17 mouse cellular contexts compared by ENCODE assay signal in genomic region chr16:57748093-57748492, GRCm38 (mm10). TPM values are rescaled to one million over a fixed set of nuclear protein-coding genes. Genes with fewer than 3 reads are reported as not detected.
DNase-seq lines count a peak whose midpoint lies in the region; ATAC-seq and TF ChIP-seq lines count a peak whose summit lies in the region.
"Had no signal": no experiment of that assay in that cellular context is flagged by ENCODE, and none has a peak within 500 bp of the region (broad histone marks: within the 10 kb centered on the region; RNA-seq: fewer than 3 reads in every experiment).

No protein-coding gene starts in this region.

- H3K9ac ChIP-seq in intestine, postnatal 0 days (ENCODE audit: low read depth, low read length) = no peak overlapping the region
- no peak overlapping the region for H3K9ac ChIP-seq in intestine, embryonic 15.5 days
- H3K9ac ChIP-seq in lung, postnatal 0 days (replicated peaks; ENCODE audit: low read depth) = no peak overlapping the region
- H3K9ac ChIP-seq in stomach, embryonic 16.5 days (ENCODE audit: low read length) = no peak overlapping the region
- H3K9ac ChIP-seq: heart, embryonic 12.5 days had no signal

- no peak for ATAC-seq in intestine, postnatal 0 days
- ATAC-seq in intestine, embryonic 15.5 days = no peak
- no peak for ATAC-seq in lung, postnatal 0 days
- no peak for ATAC-seq in stomach, embryonic 16.5 days (ENCODE audit: insufficient read depth, low FRiP score)
- ATAC-seq: intestine, embryonic 16.5 days had no signal

- no peaks in the 10 kb centered on the region for H3K36me3 ChIP-seq in intestine, postnatal 0 days (ENCODE audit: control insufficient read depth, insufficient read depth)
- no peaks in the 10 kb centered on the region for H3K36me3 ChIP-seq in intestine, embryonic 15.5 days
- no peaks in the 10 kb centered on the region for H3K36me3 ChIP-seq in lung, postnatal 0 days (ENCODE audit: insufficient read depth, low read length)
- H3K36me3 ChIP-seq in stomach, embryonic 16.5 days (ENCODE audit: control insufficient read depth, insufficient read depth, low read length) = no peaks in the 10 kb centered on the region
- H3K36me3 ChIP-seq: heart, embryonic 12.5 days had no signal

- H3K4me1 ChIP-seq in intestine, postnatal 0 days (replicated peaks; ENCODE audit: control insufficient read depth, insufficient read depth, low read length) = no peaks in the 10 kb centered on the region
- H3K4me1 ChIP-seq in intestine, embryonic 15.5 days (replicated peaks) = no peaks in the 10 kb centered on the region
- H3K4me1 ChIP-seq in lung, postnatal 0 days (ENCODE audit: insufficient read depth, low read depth, low read length) = no peaks in the 10 kb centered on the region
- H3K4me1 ChIP-seq in stomach, embryonic 16.5 days (ENCODE audit: control insufficient read depth, insufficient read depth, low read length) = no peaks in the 10 kb centered on the region
- H3K4me1 ChIP-seq: heart, embryonic 12.5 days had no signal

- no peak overlapping the region for H3K4me2 ChIP-seq in intestine, postnatal 0 days (replicated peaks; ENCODE audit: low read depth)
- no peak overlapping the region for H3K4me2 ChIP-seq in intestine, embryonic 15.5 days (replicated peaks)
- no peak overlapping the region for H3K4me2 ChIP-seq in lung, postnatal 0 days (replicated peaks; ENCODE audit: low read depth, low read length)
- H3K4me2 ChIP-seq in stomach, embryonic 16.5 days (ENCODE audit: low read depth, low read length) = no peak overlapping the region
- H3K4me2 ChIP-seq: heart, embryonic 12.5 days had no signal

- no peak overlapping the region for H3K27ac ChIP-seq in intestine, postnatal 0 days (ENCODE audit: low read depth, low read length)
- H3K27ac ChIP-seq in intestine, embryonic 15.5 days = no peak overlapping the region
- H3K27ac ChIP-seq in lung, postnatal 0 days (ENCODE audit: low read length) = no peak overlapping the region
- peak overlapping the region; percentile 58 for H3K27ac ChIP-seq in stomach, embryonic 16.5 days (ENCODE audit: low read length)

- H3K4me3 ChIP-seq in intestine, postnatal 0 days (ENCODE audit: low read depth, low read length) = no peak overlapping the region
- H3K4me3 ChIP-seq in intestine, embryonic 15.5 days (replicated peaks) = no peak overlapping the region
- no peak overlapping the region for H3K4me3 ChIP-seq in lung, postnatal 0 days (ENCODE audit: low read depth, low read length)
- H3K4me3 ChIP-seq in stomach, embryonic 16.5 days (replicated peaks; ENCODE audit: low read length) = no peak overlapping the region
- H3K4me3 ChIP-seq: heart, embryonic 12.5 days had no signal

- no peaks in the 10 kb centered on the region for H3K9me3 ChIP-seq in intestine, postnatal 0 days (ENCODE audit: control insufficient read depth)
- no peaks in the 10 kb centered on the region for H3K9me3 ChIP-seq in intestine, embryonic 15.5 days
- H3K9me3 ChIP-seq in lung, postnatal 0 days (ENCODE audit: low read length) = no peaks in the 10 kb centered on the region
- H3K9me3 ChIP-seq in stomach, embryonic 16.5 days (replicated peaks; ENCODE audit: control insufficient read depth, low read length) = no peaks in the 10 kb centered on the region
- H3K9me3 ChIP-seq: heart, embryonic 12.5 days had no signal

- 58% methylated on average over 3 of the region's 3 CpGs for WGBS in intestine, postnatal 0 days
- WGBS in intestine, embryonic 15.5 days = 62% methylated on average over 3 of the region's 3 CpGs
- WGBS in lung, postnatal 0 days = 47% methylated on average over 3 of the region's 3 CpGs
- WGBS in stomach, embryonic 16.5 days = 45% methylated on average over 3 of the region's 3 CpGs

- no peak for TF ChIP-seq EP300 in lung, postnatal 0 days (IDR thresholded peaks at IDR 0.05)

- DNase-seq in adrenal gland, adult 2 months = peak; percentile 5
- no peak for DNase-seq in adrenal gland, postnatal 10 days
- DNase-seq in lung, postnatal 0 days (ENCODE audit: low spot score) = no peak
- DNase-seq in lung, postnatal 25 days (ENCODE audit: low spot score) = no peak
- DNase-seq in cerebellum, postnatal 4 days (ENCODE audit: low spot score in 2 of 2) = no peak
- DNase-seq: cerebellum, adult 11-12 months; gastrocnemius, postnatal 36 days; lung, adult 2 months; thymus, postnatal 14 days had no signal

- peak; percentile 41; the same call in 1 of the 2 replicates for TF ChIP-seq CTCF in intestine, postnatal 0 days (IDR thresholded peaks at IDR 0.05; ENCODE audit: low read depth)
- TF ChIP-seq CTCF in lung, postnatal 0 days (IDR thresholded peaks at IDR 0.05) = peak; percentile 24; the same call in 1 of the 2 replicates

- H3K27me3 ChIP-seq in intestine, postnatal 0 days (replicated peaks; ENCODE audit: control insufficient read depth, insufficient read depth, low read length) = no peaks in the 10 kb centered on the region
- H3K27me3 ChIP-seq in intestine, embryonic 15.5 days (replicated peaks) = no peaks in the 10 kb centered on the region
- no peaks in the 10 kb centered on the region for H3K27me3 ChIP-seq in lung, postnatal 0 days (replicated peaks; ENCODE audit: insufficient read depth, low read length)
- no peaks in the 10 kb centered on the region for H3K27me3 ChIP-seq in stomach, embryonic 16.5 days (ENCODE audit: control insufficient read depth, insufficient read depth, low read length)
- H3K27me3 ChIP-seq: heart, embryonic 12.5 days had no signal

RNA-seq across cellular contexts. Expression of gene Col8a1, which starts 6.4 kb away (rescaled TPM):
- 1 to 10 TPM; 2.7 to 5.7 TPM for total RNA-seq in adrenal gland, adult 2 months (2021)
- 0.20 and 0.30 TPM in 2 replicates for polyA plus RNA-seq in adrenal gland, adult 2 months (2012; rRNA removed)
- total RNA-seq in adrenal gland, postnatal 10 days (2021) = 1 to 10 TPM; 4.6 to 5.1 TPM
- 7.3 and 9.1 TPM in 2 replicates for polyA plus RNA-seq in intestine, postnatal 0 days (2015; fragmentation: Nextera tagmentation; extraction: Ambion mirVana)
- polyA plus RNA-seq in intestine, embryonic 15.5 days (2015; fragmentation: Nextera tagmentation; extraction: Ambion mirVana) = 3.9 and 4.8 TPM in 2 replicates
- polyA plus RNA-seq in lung, postnatal 0 days (2015; fragmentation: Nextera tagmentation; extraction: Ambion mirVana) = 1.2 and 1.3 TPM in 2 replicates
- 15.6 and 15.8 TPM in 2 replicates for polyA plus RNA-seq in stomach, embryonic 16.5 days (2015; fragmentation: Nextera tagmentation; extraction: Ambion mirVana)
- total RNA-seq: hematopoietic stem cell, adult 5-6 weeks; megakaryocyte, adult 5-6 weeks; neutrophil, adult 5-6 weeks had no signal
